Mouse (Mus musculus) Muller cell, postnatal 12 days (primary cell): Measurements from ENCODE around the gene Ralgds.
A peak's percentile ranks its signal among the peaks of the same experiment; 100 is the strongest.
"Not testable (repeated sequence)": the region's sequence is repeated elsewhere in the genome, so short reads cannot be mapped to it uniquely, and the experiment has no call there.

ENCODE experiments used
- DNase-seq: peaks from one replicate; pipeline ENCODE4 v3.0.0-alpha.2; 2015; ENCODE audit errors: inconsistent ontology term

Ralgds gene

DNA sequence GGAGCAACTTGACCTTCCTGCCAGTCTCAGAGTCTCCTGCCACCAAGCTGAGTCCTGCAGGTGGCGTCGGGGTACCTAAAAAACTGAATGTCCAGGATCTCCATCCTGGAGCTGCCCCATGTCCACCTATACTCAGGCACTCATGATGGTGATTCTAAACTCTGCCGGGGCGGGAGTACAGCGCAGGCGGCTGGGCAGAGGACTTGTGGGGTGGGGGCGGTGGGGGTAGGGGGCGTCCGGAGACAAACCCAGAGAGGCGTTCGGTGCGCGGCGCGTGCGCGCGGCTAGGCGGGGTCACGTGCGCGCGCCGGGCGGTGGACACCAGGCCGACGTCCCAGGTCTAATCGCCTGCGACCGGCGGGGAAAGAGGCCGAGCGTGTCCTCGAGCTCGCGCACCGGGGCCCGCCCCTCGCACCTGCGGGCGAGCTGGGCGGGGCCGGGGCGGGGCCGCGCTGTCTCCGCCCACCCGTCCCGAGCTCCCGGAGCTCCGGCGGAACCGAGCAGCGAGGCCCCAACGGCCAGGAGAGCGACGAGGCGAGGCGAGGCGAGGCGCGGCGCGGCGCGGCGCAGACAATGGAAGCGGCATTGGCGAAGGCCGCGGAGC, at the start of gene Ralgds:
Gene Ralgds, plus strand, starts transcription at position 328 of the 604 bp plus-strand sequence.
- peak; percentile 66 for DNase-seq

DNA sequence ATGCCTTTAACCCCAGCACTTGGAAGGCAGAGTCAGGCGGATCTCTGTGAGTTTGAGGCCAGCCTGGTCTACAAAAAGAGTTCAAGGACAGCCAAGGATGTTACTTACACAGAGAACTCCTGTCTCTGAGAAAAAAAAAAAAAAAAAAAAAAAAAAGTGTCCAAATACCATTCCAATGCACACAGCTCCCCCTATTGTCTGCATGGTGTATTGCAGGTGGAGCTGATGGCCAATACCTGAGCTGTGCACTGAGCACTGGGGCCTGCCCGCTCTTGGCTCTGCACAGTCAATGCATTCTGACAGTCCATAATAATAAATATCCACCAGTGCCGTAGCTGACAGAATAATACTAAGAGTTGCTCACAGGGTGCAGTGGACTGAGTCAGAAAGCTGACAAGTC, 49.0 kb upstream of the Ralgds start:
- DNase-seq: no peak

DNA sequence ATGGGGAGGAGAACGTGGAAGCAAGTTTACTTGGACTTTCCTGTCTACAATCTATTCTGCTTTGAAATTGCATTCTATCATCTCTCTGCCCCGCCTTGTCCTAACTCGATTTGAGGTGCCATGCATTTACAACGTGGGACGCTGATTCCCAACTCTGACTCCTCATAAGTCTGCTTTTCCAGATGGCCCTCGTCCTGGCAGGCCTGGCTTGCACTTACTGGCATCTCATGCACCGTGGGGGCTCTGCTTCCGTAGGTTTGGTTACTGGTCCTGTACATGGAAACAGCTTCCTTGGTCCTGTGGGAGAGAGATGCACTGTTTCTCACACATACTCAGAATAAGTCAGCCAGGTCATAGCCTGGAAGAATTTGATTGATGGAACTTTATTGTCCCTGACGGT, 48.0 kb upstream of the Ralgds start:
- DNase-seq: no peak

DNA sequence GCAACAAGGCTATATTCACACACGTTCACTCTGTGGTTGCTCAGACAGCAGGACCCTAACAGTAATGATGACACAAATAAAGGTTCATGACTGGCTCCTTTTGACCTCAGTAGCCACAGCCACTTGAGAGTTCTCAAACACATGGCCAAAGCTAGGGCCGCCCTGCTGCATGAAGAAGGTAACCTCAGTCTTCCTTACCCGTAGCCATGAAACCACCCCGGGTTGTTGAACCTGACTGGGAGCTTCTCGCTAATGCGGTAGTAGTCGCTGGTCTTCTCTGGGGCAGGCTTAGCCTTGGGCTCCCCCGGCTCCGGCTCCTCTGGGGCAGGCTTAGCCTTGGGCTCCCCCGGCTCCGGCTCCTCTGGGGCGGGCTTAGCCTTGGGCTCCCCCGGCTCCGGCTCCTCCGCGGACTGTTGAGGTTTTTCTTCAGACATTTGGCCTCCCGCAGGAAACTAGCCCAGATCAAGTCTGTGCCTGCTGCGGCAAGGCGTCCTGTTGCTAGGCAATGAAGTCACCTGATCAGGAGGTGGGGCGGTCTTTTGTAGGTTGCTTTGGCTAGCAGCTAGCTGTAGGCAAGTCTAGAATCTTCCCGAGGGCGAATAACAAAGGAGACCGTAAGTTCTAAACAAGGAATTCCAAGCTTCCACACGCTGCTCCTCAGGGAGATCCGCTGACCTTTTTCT, 46.9 kb upstream of the Ralgds start, which contains the start of gene 1700007K13Rik:
Gene 1700007K13Rik, minus strand, starts transcription at position 497 of the 683 bp plus-strand sequence.
- DNase-seq: peak; percentile 64

DNA sequence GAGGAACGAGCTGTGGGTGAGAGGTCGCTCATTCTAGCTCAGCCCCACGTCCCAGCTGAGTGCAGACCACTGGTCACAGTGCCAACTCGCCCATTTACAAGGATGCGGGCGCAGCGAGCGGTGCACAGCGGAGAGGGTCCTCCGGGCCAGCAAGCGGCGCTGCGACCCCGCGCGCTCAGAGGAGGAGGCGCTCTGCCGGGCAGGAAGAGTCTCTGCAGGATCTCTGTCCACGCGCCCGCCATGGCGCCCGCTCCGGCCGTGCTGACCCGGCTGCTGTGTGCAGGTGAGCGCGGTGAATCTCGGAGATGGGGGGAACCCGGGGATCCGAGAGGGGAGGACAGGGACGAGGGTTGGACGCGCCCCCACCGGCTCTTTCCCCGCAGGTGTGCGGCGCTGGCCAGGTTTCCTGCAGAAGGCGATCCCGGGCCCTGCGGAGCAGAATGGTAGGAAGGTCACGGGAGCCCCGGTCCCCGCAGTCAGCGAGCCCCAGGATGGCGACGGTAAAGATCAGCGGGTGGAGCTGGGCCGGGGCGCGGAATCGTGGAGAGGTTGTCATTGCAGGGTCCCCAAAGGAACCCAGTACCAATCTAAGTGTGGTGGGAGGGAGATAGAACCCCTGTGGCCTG, 45.0 kb upstream of the Ralgds start, which contains the start of gene Mrps2:
Gene Mrps2, plus strand, starts transcription at position 207 of the 626 bp plus-strand sequence.
- peak; percentile 88 for DNase-seq

DNA sequence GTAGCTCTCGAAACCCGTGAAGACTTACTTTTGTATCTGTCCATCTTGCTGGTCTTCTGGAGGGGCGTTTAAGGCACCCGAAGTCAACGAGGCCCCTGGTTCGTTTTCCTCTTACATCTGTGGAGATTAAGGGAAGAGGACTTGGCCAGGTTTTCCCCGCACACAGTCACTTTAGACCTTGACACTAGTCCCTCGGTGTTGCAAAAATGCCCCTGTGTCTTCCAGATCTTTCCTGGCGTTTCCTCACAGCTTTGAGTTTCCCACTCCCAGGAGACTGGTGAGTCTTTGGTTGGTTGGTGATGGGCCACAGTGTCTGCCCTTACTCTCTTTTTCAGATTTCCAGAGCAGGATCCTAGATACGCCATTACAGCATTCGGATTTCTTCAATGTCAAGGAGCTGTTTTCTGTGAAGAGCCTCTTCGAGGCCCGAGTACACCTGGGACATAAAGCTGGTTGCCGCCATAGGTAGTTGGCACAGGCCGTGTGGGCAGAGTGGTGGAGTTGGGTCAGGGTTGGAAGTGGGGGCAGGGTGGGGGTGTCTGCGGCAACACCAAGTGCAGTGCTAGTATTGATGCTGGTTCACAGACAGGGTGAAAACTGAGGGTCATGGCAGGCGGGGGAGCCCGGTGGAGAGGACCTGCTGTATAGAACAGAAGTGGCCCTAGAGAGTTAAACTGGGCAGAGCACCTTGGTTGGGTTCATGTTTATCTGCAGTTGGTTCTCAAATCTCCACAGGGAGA, 44.3 kb upstream of the Ralgds start:
- peak; percentile 9 for DNase-seq

DNA sequence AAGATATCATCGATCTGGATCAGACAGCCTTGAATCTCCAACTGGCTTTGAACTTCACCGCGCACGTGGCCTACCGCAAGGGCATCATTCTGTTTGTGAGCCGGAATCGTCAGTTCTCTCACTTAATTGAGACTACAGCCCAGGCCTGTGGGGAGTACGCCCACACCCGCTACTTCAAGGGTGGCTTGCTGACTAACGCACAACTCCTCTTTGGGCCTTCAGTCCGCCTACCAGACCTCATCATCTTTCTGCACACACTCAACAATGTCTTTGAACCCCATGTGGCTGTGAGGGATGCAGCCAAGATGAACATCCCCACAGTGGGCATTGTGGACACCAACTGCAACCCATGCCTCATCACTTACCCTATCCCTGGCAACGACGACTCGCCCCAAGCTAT, 43.5 kb upstream of the Ralgds start:
- no peak for DNase-seq

DNA sequence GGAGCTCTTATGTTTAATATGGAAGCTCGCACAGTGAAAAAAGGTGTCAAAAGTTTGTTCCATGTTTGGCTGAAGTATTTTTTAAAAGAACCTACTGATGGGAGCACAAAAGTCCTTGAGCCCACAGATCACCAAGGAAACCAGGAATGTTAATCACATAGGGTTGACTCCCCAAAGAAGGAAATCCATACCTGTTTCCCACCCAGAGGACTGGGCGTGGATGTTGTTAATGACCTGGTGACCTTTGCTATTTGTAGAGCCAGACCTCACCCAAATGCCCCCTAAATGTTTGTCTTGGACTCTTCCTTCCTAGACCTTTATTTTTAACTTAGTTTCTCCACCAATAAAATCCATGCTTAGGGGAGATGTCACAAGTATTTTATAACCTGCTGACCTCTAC, 42.3 kb upstream of the Ralgds start:
- no peak for DNase-seq

DNA sequence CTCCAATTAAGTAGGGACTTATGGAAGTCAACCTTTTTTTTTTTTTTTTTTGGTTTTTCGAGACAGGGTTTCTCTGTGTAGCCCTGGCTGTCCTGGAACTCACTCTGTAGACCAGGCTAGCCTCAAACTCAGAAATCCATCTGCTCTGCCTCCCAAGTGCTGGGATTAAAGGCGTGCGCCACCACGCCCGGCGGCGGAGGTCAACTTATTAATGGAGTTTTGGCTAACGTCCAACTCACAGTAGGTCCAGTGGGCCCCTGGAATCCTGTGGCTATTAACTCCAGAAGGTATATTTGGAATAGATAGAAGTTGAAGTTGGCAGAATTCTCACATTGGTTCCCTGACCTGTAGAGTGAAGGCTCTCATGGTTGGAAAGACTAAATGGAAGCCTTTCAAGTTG, 40.9 kb upstream of the Ralgds start:
- not testable (repeated sequence) for DNase-seq

DNA sequence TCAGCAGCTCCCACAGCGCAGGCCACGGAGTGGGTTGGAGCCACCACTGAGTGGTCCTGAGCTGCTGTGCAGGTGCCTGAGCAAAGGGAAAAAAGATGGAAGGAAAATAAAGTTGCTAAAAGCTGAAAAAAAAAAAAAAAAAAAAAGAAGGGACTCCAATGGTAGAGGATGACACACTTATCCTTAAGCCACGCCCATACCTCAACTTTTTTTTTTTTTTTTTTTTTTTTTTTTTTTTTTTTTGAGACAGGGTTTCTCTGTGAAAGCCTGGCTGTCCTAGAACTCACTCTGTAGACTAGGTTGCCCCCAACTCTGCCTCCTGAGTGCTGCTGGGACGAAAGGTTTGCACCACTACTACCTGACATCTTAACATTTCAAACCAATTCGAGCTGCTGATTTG, 34.9 kb upstream of the Ralgds start:
- not testable (repeated sequence) for DNase-seq

DNA sequence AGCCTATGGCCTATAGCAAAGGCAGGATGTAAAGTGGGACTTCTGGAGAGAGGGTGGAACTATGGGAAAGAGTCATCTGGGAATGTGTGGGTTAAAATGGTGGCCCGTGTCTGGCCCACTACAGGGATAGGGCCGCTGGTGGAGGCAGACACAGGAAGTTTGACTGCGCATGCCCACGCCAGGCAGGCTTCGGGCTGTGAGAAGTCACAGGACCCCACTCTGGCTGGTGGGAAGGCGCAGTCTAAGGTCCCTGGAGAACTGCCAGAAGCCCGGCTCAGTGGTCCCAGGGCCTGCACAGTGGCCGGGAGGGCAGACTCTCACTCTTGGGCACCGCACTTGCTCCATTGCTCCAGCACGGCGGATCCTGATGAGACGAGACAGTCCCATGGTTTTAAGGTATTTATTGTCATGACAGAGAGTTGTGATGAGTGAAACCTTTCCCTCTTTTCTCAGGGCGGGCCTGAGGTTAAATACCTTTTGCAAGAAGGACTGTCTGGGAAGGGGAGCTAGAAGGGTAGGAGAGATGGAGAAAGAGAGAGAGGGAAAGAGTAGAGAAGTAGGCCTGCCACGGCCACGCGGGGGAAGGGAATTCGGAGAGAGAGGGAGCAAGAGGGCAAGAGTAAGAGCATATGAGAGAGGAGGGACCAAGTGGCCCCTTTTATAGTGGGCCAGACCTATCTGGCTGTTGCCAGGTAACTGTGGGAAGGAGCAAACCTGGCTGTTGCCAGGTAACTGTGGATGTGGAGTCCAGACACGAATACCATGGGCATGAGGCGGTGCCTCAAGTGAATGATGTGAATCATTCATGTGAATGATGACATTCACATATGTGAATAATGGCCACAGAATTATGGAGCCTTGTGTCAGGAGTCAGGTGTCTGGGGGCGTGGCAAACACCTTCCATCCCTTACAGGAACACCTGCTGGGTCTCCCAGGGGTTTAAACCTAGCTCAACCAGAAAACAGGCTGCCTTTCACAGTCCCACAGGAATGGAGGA, 33.4 kb upstream of the Ralgds start:
- no peak for DNase-seq

DNA sequence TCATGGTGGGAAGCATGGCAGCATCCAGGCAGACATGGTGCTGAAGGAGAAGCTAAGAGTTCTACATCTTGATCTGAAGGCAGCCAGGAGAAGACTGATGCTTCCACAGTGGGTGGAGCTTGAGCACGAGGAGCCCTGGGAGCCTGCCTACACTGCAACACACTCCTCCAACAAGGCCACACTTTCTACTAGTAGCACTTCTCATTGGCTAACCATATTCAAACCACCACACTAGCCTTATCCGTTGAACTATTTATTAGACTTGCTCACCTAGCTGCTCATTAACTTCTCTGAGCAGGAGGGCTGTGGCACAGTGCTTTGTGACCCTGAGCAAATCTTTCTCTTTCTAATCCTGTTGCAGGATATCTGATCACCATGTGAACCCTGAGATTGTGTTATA, 29.1 kb upstream of the Ralgds start:
- no peak for DNase-seq

DNA sequence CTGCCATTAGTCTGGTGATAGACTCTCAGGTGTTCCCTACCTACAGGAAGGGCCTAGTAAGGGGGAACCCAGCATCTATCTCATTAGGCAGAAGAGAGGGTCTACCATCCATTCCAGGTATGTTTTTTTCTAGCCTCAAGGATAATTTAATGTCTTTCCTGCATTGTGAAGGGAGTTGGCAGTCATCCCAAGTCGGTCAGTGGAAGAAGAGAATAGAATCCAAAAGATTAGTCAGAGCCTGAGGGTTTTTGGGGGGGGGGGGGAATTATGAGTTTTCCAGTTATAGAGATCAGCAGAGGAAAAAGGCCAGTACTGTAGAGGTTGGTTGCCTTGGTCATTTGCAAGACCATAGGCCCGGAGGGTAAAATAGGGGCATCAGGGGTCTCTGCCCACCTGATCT, 18.4 kb upstream of the Ralgds start:
- DNase-seq: peak; percentile 36

DNA sequence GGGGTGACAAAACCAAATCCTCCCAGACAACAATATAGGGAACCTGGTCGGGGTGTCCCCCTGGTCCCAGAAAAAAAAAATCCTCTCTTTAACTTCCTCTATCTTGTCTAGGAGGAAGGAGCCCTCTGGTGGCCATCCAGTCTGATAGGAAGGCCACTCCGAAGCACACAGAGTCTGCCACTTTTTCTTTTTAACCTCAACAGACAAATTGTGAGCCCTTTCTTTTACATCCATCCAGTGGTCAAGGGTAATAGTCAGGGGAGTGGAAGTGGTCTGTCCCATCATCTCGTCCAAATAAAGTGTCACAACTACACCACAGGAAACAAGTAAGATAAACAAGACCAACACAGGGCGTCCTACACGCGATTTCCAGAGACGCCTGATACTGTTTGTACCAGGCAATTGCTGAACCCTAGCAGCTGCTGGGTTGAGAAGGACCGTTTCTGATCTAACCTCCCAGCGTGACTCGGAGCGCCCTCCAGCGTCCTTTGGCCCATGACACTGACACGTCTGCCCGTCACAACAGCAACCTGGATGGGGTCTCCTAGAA, 17.6 kb upstream of the Ralgds start:
- DNase-seq: no peak

DNA sequence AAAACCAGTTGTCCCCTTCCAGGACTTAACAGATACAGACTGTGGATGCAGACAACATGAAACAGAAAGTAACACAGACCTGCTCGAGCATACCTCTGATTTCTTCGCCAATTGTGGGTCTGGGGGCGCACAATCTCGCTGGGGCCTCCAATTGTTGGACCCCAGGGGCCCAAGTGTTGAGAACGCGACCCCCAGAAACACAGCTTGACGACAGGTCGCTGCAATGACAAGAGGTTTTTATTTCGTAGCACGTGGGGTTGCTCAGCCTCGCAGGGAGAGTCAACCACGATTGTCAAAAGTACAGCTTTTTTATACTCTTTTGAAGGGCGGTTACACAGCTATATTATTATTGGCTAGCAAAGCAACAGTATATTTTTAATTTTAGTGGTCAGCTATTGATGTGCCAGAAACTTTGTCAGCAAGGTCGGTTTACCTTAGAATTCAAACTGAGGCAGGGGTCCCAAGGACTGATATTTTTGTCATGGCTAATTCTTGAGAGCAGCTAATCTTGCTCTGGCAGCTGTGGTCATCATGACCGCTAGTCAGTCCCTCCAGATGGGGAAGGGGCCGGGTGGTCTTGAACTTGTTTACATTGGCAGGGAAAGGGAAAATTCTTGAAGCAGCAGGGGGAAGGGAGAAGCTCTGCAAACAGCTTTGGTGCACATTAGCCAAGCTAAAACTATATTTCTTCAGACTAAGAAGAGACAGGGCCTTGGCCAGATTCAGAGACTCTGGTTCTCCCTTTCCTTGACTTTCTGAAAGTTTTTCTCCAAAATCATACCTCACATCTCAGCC, 16.9 kb upstream of the Ralgds start:
- DNase-seq: no peak

DNA sequence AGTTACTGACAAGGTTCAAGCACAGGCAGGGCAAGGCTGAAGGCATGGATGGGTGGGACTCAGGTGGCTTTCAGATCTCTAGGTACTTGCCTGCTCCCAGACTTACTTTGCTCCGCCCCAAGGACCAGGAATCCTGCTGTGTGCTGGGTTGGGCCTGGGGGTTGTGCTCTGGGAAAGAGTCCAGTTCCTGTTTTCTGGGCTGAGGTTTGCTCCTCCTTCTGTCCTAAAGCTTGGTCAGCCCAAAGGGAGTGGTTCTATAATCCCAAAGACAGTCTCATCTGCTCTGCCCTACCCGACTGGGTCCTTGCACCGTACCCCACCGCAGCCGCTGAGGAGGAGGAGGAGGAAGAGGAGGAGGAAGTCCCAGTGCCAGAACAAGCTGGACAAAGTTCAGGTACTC, 16.3 kb upstream of the Ralgds start, which contains the start of gene Gbgt1:
Gene Gbgt1, plus strand, starts transcription at position 221 of the 400 bp plus-strand sequence.
- no peak for DNase-seq

DNA sequence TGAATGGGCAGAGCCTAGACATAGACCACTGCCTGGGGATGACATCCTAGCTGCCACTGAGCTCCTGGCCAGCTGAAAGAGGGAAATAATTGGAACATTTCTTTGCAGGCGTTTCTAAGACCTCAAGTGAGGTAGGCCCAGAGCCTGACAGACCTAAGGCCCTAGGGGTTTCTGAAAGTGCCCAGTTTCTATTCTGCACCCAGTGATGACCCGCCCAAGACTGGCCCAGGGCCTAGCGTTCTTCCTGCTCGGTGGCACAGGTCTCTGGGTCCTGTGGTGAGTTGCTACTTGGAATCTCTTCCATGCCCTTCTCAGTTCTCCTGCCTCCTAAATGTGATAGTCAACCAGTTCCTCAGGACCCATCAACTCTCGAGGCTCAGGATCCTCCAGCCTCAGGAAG, 15.4 kb upstream of the Ralgds start:
- no peak for DNase-seq

DNA sequence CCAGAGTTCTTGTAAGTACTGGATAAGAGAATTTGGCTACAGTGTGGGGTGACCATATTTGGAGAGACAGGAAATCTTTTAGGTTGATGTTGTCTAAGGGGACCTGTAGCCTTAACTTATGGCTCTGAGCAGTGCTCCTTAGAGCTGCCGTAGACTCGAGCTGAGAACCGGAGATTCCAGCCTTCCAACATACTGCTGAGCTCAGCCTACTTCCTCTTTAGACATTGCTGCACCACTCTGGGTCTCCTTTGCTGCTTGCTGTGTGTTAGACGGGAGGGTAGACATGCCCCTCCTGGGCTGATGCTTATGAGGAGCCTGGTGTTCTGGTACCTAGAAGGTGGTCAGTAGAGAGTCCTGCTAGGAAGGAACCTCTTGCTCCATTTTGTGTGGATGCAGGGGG, 14.5 kb upstream of the Ralgds start:
- no peak for DNase-seq

DNA sequence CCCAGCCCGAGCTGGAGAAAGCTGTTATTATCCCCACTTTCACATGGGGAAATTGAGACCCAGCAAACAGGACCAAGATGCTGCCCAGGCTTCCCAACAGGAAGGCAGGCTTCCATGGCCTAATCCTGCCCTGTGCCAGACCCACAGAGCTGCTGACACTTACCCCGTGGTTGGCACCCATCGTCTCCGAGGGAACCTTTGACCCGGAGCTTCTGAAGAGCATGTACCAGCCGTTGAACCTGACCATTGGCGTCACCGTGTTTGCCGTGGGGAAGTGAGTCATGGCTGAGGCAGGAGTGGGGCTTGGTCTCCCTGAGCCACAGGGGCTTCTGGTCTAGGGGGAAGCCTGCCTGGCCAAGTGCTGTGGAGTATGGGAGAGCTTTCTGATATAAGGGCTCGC, 9.9 kb upstream of the Ralgds start:
- no peak for DNase-seq

DNA sequence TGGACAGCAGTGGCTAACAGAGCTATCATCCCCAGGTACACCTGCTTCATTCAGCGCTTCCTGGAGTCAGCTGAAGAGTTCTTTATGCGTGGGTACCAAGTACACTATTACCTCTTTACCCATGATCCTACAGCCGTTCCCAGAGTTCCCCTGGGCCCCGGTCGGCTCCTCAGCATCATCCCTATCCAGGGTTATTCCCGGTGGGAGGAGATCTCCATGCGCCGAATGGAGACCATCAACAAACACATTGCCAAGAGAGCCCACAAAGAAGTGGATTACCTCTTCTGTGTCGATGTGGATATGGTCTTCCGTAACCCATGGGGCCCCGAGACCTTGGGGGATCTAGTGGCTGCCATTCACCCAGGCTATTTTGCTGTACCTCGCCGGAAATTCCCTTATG, 8.2 kb upstream of the Ralgds start:
- DNase-seq: no peak
